Mouse (Mus musculus) adrenal gland, postnatal 10 days (tissue): ENCODE measurements around the gene Spen. TPM values are rescaled to one million over a fixed set of nuclear protein-coding genes. Genes with fewer than 3 reads are reported as not detected.

Source experiments
- DNase-seq: peaks from one replicate; pipeline ENCODE4 v3.0.0; 2021; ENCODE audit warnings: mixed read lengths
- total RNA-seq, 2 experiments: library from RNA; stranded (reverse); gene quantifications; 2 replicates each; pipeline ENCODE4 v1.2.3; 2021

The Spen gene
- total RNA-seq, 2 experiments from 2014 or later: 36.6 to 55.2 TPM

DNA sequence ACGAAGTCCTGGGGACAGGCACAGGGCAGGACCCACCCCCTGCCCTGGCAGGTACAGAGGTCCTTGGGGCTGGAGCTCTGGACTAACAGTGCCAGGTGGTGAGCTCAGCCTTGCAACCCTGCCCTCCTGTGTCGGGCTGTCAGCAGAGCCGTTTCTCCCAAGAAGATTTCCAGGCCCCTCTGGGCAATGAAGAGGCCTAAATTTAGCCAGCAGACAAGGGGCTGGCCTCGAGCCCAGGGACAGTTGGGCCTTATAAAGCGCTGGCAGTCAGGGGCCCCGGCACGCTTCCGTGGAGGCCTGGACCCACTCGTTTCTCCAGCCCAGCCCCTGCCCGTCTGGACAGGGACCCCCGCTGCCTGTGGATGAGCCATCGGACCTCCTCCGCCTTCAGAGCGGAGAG, 117.0 kb downstream of the Spen start:
- peak; percentile 59 for DNase-seq

DNA sequence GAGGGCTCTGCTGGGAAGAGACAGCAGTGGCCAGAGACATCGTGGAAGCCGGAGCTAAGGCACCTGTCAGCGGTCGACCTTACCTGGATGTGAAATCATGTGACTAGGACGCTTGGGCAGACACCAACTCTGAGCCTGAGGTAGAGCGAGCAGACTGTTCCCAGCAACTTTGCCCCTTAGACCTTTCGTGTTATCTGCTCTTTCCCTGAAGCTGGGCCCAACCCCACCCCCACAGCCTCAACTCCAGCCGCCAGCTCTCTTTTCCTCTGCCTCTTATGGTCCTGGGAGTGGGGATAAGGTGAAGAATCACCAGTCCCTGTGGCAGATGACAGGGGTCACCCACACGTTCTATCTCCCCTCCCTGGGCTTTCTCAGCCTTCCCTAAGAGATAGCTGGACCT, 117.5 kb downstream of the Spen start:
- no peak for DNase-seq

DNA sequence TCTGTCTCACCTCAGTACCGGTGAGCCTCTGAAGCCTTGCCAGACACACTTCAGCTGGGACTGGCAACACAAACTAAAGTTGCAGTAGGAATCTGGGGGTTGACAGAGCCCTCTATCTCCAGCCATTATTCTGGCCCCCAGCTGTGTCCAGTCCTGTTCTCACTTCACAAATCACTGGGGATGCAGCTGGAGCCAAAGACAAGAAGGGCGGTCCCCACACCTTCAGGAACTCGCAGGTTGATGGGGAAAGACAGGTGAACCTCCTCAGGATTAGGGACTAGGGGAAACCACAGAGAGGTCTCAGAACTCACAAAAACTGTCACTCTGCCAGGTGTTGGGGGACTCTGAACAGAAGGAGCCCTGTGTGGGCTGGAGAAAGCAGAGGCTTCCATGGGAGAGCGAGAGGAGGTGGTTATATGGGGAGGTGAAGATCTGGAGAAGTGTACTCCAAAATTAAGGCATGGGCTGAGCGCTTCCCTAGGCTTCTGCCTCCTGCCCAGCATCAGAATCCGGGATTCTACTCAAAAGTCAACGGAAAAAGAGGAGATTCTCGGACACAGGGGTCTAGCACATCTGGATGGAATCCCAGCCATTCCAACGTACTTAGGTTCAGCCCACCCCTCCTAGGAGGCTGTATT, 118.1 kb downstream of the Spen start, which contains the start of gene Hspb7:
TSS of gene Hspb7 (plus strand) at position 588 of the 638 bp plus-strand sequence.
- no peak for DNase-seq

- DNase-seq: peak; percentile 49
These were observed 118.8 kb downstream of the Spen start for GRCm38 (mm10) chr4:141419398-141420191.

Other genes starting within 250 kb of the Spen start
- gene Epha2, start 237.4 kb downstream of the Spen start, total RNA-seq: 10 to 100 TPM; 13.4 to 18.1 TPM
- gene Fam131c, start 170.4 kb downstream of the Spen start, total RNA-seq: 10 to 100 TPM; 15.4 to 25.8 TPM
- gene Clcnka, start 139.9 kb downstream of the Spen start, total RNA-seq: not detected
- not detected for gene Clcnkb, start 122.6 kb downstream of the Spen start, total RNA-seq
- 10 to 100 TPM in 1 of 2 experiments, 1 to 10 TPM in 1; 9.0 to 31.7 TPM for gene Hspb7, start 117.8 kb downstream of the Spen start, total RNA-seq
- not detected for gene Srarp, start 102.5 kb downstream of the Spen start, total RNA-seq
- 10 to 100 TPM; 16.2 to 20.0 TPM for gene Zbtb17, start 93.9 kb downstream of the Spen start, total RNA-seq
- gene Fblim1, start 67.5 kb upstream of the Spen start, total RNA-seq: 10 to 100 TPM; 14.8 to 21.6 TPM
- 1 to 10 TPM; 7.9 to 9.5 TPM for gene Tmem82, start 80.0 kb upstream of the Spen start, total RNA-seq
- 10 to 100 TPM; 36.1 to 39.2 TPM for gene Slc25a34, start 85.2 kb upstream of the Spen start, total RNA-seq
- 10 to 100 TPM; 37.6 to 42.2 TPM for gene Plekhm2, start 126.3 kb upstream of the Spen start, total RNA-seq
- 1 to 10 TPM; 2.8 to 3.5 TPM for gene Rsc1a1, start 147.0 kb upstream of the Spen start, total RNA-seq
- gene Ddi2, start 184.8 kb upstream of the Spen start, total RNA-seq: 10 to 100 TPM; 48.6 to 59.9 TPM
- 10 to 100 TPM; 15.6 to 34.4 TPM for gene Agmat, start 208.1 kb upstream of the Spen start, total RNA-seq